Mouse (Mus musculus) CH12.LX (cell line): ENCODE results near the gene Gja8. TPM values are rescaled to one million over a fixed set of nuclear protein-coding genes. Genes with fewer than 3 reads are reported as not detected.

Source experiments
- DNase-seq: peaks from one replicate; pipeline ENCODE4 v3.0.0-alpha.2; 2013; ENCODE audit errors: extremely low read depth
- H3K27ac ChIP-seq: 2 replicates; pipeline ENCODE4 v1.5.1; 2012; ENCODE audit warnings: low read depth, mild to moderate bottlenecking, control low read depth, moderate library complexity; ENCODE audit not compliant: insufficient read depth
- H3K27me3 ChIP-seq: replicated peaks from 2 replicates; pipeline ENCODE3; 2012; ENCODE audit warnings: inconsistent platforms
- H3K36me3 ChIP-seq, 2 experiments: replicated peaks in 1 of 2; 2 replicates each; pipeline versions ENCODE3 to v1.6.1; 2012; ENCODE audit warnings: inconsistent platforms in 1 of 2, low read length in 1 of 2, mild to moderate bottlenecking in 1 of 2, mixed read lengths in 1 of 2, moderate library complexity in 1 of 2; ENCODE audit not compliant: control insufficient read depth in 1 of 2, insufficient read depth in 1 of 2
- H3K4me1 ChIP-seq, 2 experiments: 2 replicates each; pipeline ENCODE4 v1.6.1; 2012; ENCODE audit warnings: inconsistent platforms in 1 of 2, moderate library complexity in 1 of 2; ENCODE audit not compliant: insufficient read depth in 2 of 2, control insufficient read depth in 1 of 2
- H3K4me2 ChIP-seq: 2 replicates; pipeline ENCODE4 v1.6.1; 2012; ENCODE audit warnings: low read depth, mild to moderate bottlenecking, control low read depth; ENCODE audit not compliant: poor library complexity, insufficient read depth, severe bottlenecking
- H3K4me3 ChIP-seq, 3 experiments: fragments of 150-350 bp in 1 of 3; sonication (generic) in 1 of 3; replicated peaks in 1 of 3; 2 replicates each; pipeline versions ENCODE3 to v1.5.1; 2011 to 2012; ENCODE audit warnings: low read depth in 2 of 3, low read length in 2 of 3, mild to moderate bottlenecking in 2 of 3, moderate library complexity in 2 of 3, control low read depth in 1 of 3, improper control_type of control experiment in 1 of 3, inconsistent platforms in 1 of 3, mixed read lengths in 1 of 3; ENCODE audit not compliant: poor library complexity in 1 of 3
- H3K79me2 ChIP-seq: replicated peaks from 2 replicates; pipeline ENCODE4 v1.6.1; 2012; ENCODE audit warnings: mild to moderate bottlenecking, moderate library complexity; ENCODE audit not compliant: control insufficient read depth, poor library complexity, insufficient read depth, severe bottlenecking; ENCODE audit errors: extremely low read depth
- H3K9ac ChIP-seq: 2 replicates; pipeline ENCODE4 v1.6.1; 2012; ENCODE audit warnings: low read depth, mild to moderate bottlenecking, control low read depth, moderate library complexity; ENCODE audit not compliant: insufficient read depth
- H3K9me3 ChIP-seq: replicated peaks from 2 replicates; pipeline ENCODE3; 2012; ENCODE audit warnings: low read length, inconsistent platforms, mixed read lengths
- BHLHE40 ChIP-seq: IDR thresholded peaks from 2 replicates; pipeline ENCODE4 v1.6.1; 2011; ENCODE audit warnings: mild to moderate bottlenecking, low read depth, low read length, improper control_type of control experiment
- CHD1 ChIP-seq: IDR thresholded peaks from 2 replicates; pipeline ENCODE4 v1.6.1; 2012; ENCODE audit warnings: low read depth, low read length, improper control_type of control experiment, inconsistent platforms
- CHD2 ChIP-seq: IDR thresholded peaks from 2 replicates; pipeline ENCODE4 v1.6.1; 2011; ENCODE audit warnings: low read length, improper control_type of control experiment
- EP300 ChIP-seq: IDR thresholded peaks from 2 replicates; pipeline ENCODE4 v1.6.1; 2011; ENCODE audit warnings: low read length, improper control_type of control experiment
- ETS1 ChIP-seq: conservative IDR thresholded peaks from 2 replicates; pipeline ENCODE4 v1.6.1; 2012; ENCODE audit warnings: low read depth, mild to moderate bottlenecking, inconsistent platforms, low read length, improper control_type of control experiment, moderate library complexity
- GABPA ChIP-seq: IDR thresholded peaks from 2 replicates; pipeline ENCODE4 v1.6.1; 2012; ENCODE audit warnings: low read depth, low read length, improper control_type of control experiment, inconsistent platforms; ENCODE audit not compliant: insufficient replicate concordance
- IRF4 ChIP-seq: IDR thresholded peaks from 2 replicates; pipeline ENCODE4 v1.6.1; 2014; ENCODE audit warnings: low read depth, mild to moderate bottlenecking, inconsistent platforms, low read length, improper control_type of control experiment
- JUN ChIP-seq: IDR thresholded peaks from 2 replicates; pipeline ENCODE4 v1.6.1; 2011; ENCODE audit warnings: low read depth, mild to moderate bottlenecking, low read length, improper control_type of control experiment, moderate library complexity; ENCODE audit not compliant: insufficient read depth
- JUND ChIP-seq: conservative IDR thresholded peaks from 2 replicates; pipeline ENCODE4 v1.6.1; 2011; ENCODE audit warnings: low read depth, low read length, improper control_type of control experiment
- KAT2A ChIP-seq: IDR thresholded peaks from 2 replicates; pipeline ENCODE4 v1.6.1; 2012; ENCODE audit warnings: low read length, improper control_type of control experiment, inconsistent platforms; ENCODE audit not compliant: insufficient replicate concordance
- MAX ChIP-seq: IDR thresholded peaks from 2 replicates; pipeline ENCODE4 v1.6.1; 2011; ENCODE audit warnings: low read length, improper control_type of control experiment
- MEF2A ChIP-seq: IDR thresholded peaks from 2 replicates; pipeline ENCODE4 v1.6.1; 2014; ENCODE audit warnings: low read depth, mild to moderate bottlenecking, inconsistent platforms, low read length, improper control_type of control experiment, borderline replicate concordance
- MXI1 ChIP-seq: IDR thresholded peaks from 2 replicates; pipeline ENCODE4 v1.6.1; 2011; ENCODE audit warnings: mild to moderate bottlenecking, low read depth, low read length, improper control_type of control experiment
- NELFE ChIP-seq: IDR thresholded peaks from 2 replicates; pipeline ENCODE4 v1.6.1; 2011; ENCODE audit warnings: low read depth, low read length, improper control_type of control experiment
- PAX5 ChIP-seq: IDR thresholded peaks from 2 replicates; pipeline ENCODE4 v1.6.1; 2012; ENCODE audit warnings: low read length, inconsistent platforms, mixed read lengths
- POLR2A ChIP-seq: IDR thresholded peaks from 2 replicates; pipeline ENCODE4 v1.6.1; 2011; ENCODE audit warnings: low read depth, mild to moderate bottlenecking, improper control_type of control experiment, low read length
- RAD21 ChIP-seq: IDR thresholded peaks from 2 replicates; pipeline ENCODE4 v1.6.1; 2011; ENCODE audit warnings: low read depth, mild to moderate bottlenecking, low read length, improper control_type of control experiment, moderate library complexity
- SIN3A ChIP-seq: IDR thresholded peaks from 2 replicates; pipeline ENCODE4 v1.6.1; 2012; ENCODE audit warnings: low read length, improper control_type of control experiment, inconsistent platforms
- SMC3 ChIP-seq: IDR thresholded peaks from 2 replicates; pipeline ENCODE4 v1.6.1; 2011; ENCODE audit warnings: low read depth, low read length, improper control_type of control experiment
- TBP ChIP-seq: conservative IDR thresholded peaks from 2 replicates; pipeline ENCODE4 v1.6.1; 2011; ENCODE audit warnings: low read depth, low read length, improper control_type of control experiment
- TCF12 ChIP-seq: IDR thresholded peaks from 2 replicates; pipeline ENCODE4 v1.6.1; 2014; ENCODE audit warnings: low read depth, mild to moderate bottlenecking, inconsistent platforms, low read length, improper control_type of control experiment
- ZC3H11A ChIP-seq: IDR thresholded peaks from 2 replicates; pipeline ENCODE4 v1.6.1; 2012; ENCODE audit warnings: low read depth, mild to moderate bottlenecking, inconsistent platforms, low read length, improper control_type of control experiment
- ZKSCAN1 ChIP-seq: IDR thresholded peaks from 2 replicates; pipeline ENCODE4 v1.6.1; 2012; ENCODE audit warnings: low read depth, inconsistent platforms, low read length, improper control_type of control experiment, borderline replicate concordance
- ZNF384 ChIP-seq: IDR thresholded peaks from 2 replicates; pipeline ENCODE4 v1.6.1; 2012; ENCODE audit warnings: low read depth, low read length, improper control_type of control experiment, inconsistent platforms
- dilution Hi-C: fragments of 300-500 bp; cut with MboI; formaldehyde crosslinking; loops from 2 replicates; pipeline ENCODE4 v1.14.3; 2020; ENCODE audit warnings: low sequenced_read_pairs; ENCODE audit not compliant: extremely low pct_unique_long_range_greater_than_20kb, extremely low pct_ligation_motif_present
- in situ Hi-C: fragments of 300-500 bp; cut with MboI; formaldehyde crosslinking; loops from 3 replicates; pipeline ENCODE4 v1.14.3; 2019; ENCODE audit warnings: low sequenced_read_pairs, low pct_ligation_motif_present, low pct_unique_long_range_greater_than_20kb, mixed read lengths
- polyA plus RNA-seq: library from polyadenylated mRNA; unstranded; fragments of >175 nt; gene quantifications from 2 replicates; pipeline ENCODE4 v1.2.1, GENCODE M21; 2012; ENCODE audit warnings: low read depth; ENCODE audit not compliant: insufficient read length
- total RNA-seq, 2 experiments: library from RNA; depleted of rRNA; stranded (reverse); fragments of 300-350 nt in 1 of 2; fragments of >200 nt in 1 of 2; gene quantifications; 2 replicates each; pipeline ENCODE4 v1.2.3; 2012 to 2014

Gja8 gene
- total and polyA plus RNA-seq, 3 experiments = not detected

- H3K4me1 ChIP-seq = no peaks in the 10 kb centered on the region
- H3K79me2 ChIP-seq = no peaks in the 10 kb centered on the region
- H3K36me3 ChIP-seq = peaks cover 43 to 62% of the 10 kb centered on the region in 2 experiments
- in situ Hi-C loops (no loop called here), dilution Hi-C loops (no loop called here)
- no peaks in the 10 kb centered on the region for H3K27me3 ChIP-seq
- TF ChIP-seq IRF4 (no peak), TBP (no peak), SMC3 (no peak), RAD21 (no peak), MXI1 (no peak), ZNF384 (no peak), MAX (no peak), TCF12 (no peak), BHLHE40 (no peak), GABPA (no peak), CHD2 (no peak), NELFE (no peak), MEF2A (no peak), CHD1 (no peak), JUND (no peak), POLR2A (no peak), JUN (no peak)
- no peaks in the 10 kb centered on the region for H3K9me3 ChIP-seq
- H3K27ac ChIP-seq = no peak overlapping the region
- DNase-seq = no peak
- no peak overlapping the region for H3K4me3 ChIP-seq
- no peak overlapping the region for H3K4me2 ChIP-seq
- no peak overlapping the region for H3K9ac ChIP-seq
Observed at GRCm38 (mm10) chr3:96869091-96869490, 56.7 kb downstream of the Gja8 start.

DNA sequence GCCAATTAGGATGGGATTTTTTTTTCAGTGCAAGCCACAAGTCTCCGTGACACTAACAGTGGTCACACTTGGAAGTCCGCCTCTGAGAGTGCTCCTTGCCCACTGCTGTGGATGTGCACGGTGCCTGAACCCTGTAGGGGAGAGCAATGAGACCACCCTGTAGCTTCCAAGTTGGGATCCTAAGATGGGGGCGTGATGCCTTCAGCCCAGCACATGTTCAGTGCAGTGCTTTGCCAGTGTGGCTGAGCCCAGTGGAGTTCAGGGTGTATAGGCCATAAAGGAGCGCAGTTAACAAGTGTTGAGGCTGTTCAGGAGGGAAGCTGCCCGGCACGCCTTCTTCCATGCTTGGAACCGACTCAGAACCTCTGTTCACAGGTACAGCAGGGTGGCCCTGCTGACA is 57.3 kb downstream of the Gja8 start:
- in situ Hi-C loops = no loop called here
- DNase-seq = no peak

More for the DNA sequence above, 57.3 kb downstream of the Gja8 start:
- dilution Hi-C loops = no loop called here
- no peaks in the 10 kb centered on the region for H3K4me1 ChIP-seq
- TF ChIP-seq ZC3H11A = no peak
- no peak for TF ChIP-seq POLR2A
- no peak for TF ChIP-seq MAX
- TF ChIP-seq PAX5 = no peak
- no peak for TF ChIP-seq GABPA
- TF ChIP-seq TCF12 = no peak
- no peak for TF ChIP-seq KAT2A
- no peak for TF ChIP-seq EP300
- TF ChIP-seq ZKSCAN1 = no peak
- no peak for TF ChIP-seq JUND
- no peak for TF ChIP-seq MXI1
- no peak for TF ChIP-seq ETS1
- no peak for TF ChIP-seq ZNF384
- TF ChIP-seq SIN3A = no peak
- TF ChIP-seq MEF2A = no peak
- no peak for TF ChIP-seq JUN
- TF ChIP-seq RAD21 = no peak
- no peaks in the 10 kb centered on the region for H3K9me3 ChIP-seq
- no peak overlapping the region for H3K4me2 ChIP-seq
- H3K79me2 ChIP-seq = no peaks in the 10 kb centered on the region
- no peak overlapping the region for H3K27ac ChIP-seq
- H3K9ac ChIP-seq = no peak overlapping the region
- no peaks in the 10 kb centered on the region for H3K27me3 ChIP-seq
- no peak overlapping the region for H3K4me3 ChIP-seq
- peaks cover 38 to 57% of the 10 kb centered on the region in 2 experiments for H3K36me3 ChIP-seq
